Mouse (Mus musculus) inflammation-experienced regulatory T-cells, adult 6 months (primary cell): ENCODE data around the gene Cyb561d2. TPM values are rescaled to one million over a fixed set of nuclear protein-coding genes. Genes with fewer than 3 reads are reported as not detected.

Source experiments
- ATAC-seq: one replicate; pipeline ENCODE4 v1.8.0; 2017
- polyA plus RNA-seq, 3 experiments: library from polyadenylated mRNA; unstranded; fragments of 100-300 nt; shearing (Covaris generic); gene quantifications; one replicate each; pipeline ENCODE4 v1.2.1; 2017

The Cyb561d2 gene
- polyA plus RNA-seq, 3 experiments from 2014 or later, result 66.5 to 78.0 (median 67.2) TPM

- ATAC-seq, result no peak
Measured at GRCm38 (mm10) chr9:107520331-107520730, 21.7 kb downstream of the Cyb561d2 start.

GRCm38 (mm10) chr9:107514303-107514955 is 27.6 kb downstream of the Cyb561d2 start:
- no peak for ATAC-seq

GRCm38 (mm10) chr9:107512326-107512725 is 29.7 kb downstream of the Cyb561d2 start:
- ATAC-seq, result no peak

GRCm38 (mm10) chr9:107511436-107511835 is 30.6 kb downstream of the Cyb561d2 start:
- no peak for ATAC-seq

- ATAC-seq, result no peak
Measured at GRCm38 (mm10) chr9:107510384-107511100, 31.5 kb downstream of the Cyb561d2 start.

GRCm38 (mm10) chr9:107508266-107508665 is 33.7 kb downstream of the Cyb561d2 start:
- no peak for ATAC-seq

GRCm38 (mm10) chr9:107504662-107505537 is 37.1 kb downstream of the Cyb561d2 start:
- no peak for ATAC-seq

GRCm38 (mm10) chr9:107502131-107502846 is 39.7 kb downstream of the Cyb561d2 start:
- no peak for ATAC-seq

- no peak for ATAC-seq
Measured at GRCm38 (mm10) chr9:107500708-107501286, 41.2 kb downstream of the Cyb561d2 start.

- ATAC-seq, result no peak
Measured at GRCm38 (mm10) chr9:107496359-107496758, 45.6 kb downstream of the Cyb561d2 start.

- no peak for ATAC-seq
Measured at GRCm38 (mm10) chr9:107494238-107494637, 47.8 kb downstream of the Cyb561d2 start.

- ATAC-seq, result no peak
Measured at GRCm38 (mm10) chr9:107493511-107493910, 48.5 kb downstream of the Cyb561d2 start.

- ATAC-seq, result no peak
Measured at GRCm38 (mm10) chr9:107490625-107491024, 51.4 kb downstream of the Cyb561d2 start.

GRCm38 (mm10) chr9:107490146-107490545 is 51.8 kb downstream of the Cyb561d2 start:
- ATAC-seq, result no peak

Other genes with a start within 250 kb of the Cyb561d2 start
- gene Cish, start 246.2 kb downstream of the Cyb561d2 start, polyA plus RNA-seq, result 100 to 1,000 TPM in 2 of 3 experiments, 10 to 100 TPM in 1; 85.4 to 124 (median 100) TPM
- 10 to 100 TPM; 22.0 to 35.2 (median 29.8) TPM for gene Hemk1, start 203.8 kb downstream of the Cyb561d2 start, polyA plus RNA-seq
- gene 6430571L13Rik, start 201.6 kb downstream of the Cyb561d2 start, polyA plus RNA-seq, result 1 to 10 TPM in 2 of 3 experiments, under 1 TPM in 1; 0.99 to 3.2 (median 1.3) TPM
- gene Cacna2d2, start 142.6 kb downstream of the Cyb561d2 start, polyA plus RNA-seq, result under 1 TPM in 2 of 3 experiments, not detected in 1; 0.19 to 0.44 TPM
- 10 to 100 TPM; 17.5 to 28.0 (median 19.6) TPM for gene Tmem115, start 8.2 kb downstream of the Cyb561d2 start, polyA plus RNA-seq
- gene Nprl2, start within 50 bp of the Cyb561d2 start, polyA plus RNA-seq, result 10 to 100 TPM; 48.4 to 55.1 (median 54.4) TPM
- 1 to 10 TPM; 1.8 to 2.9 (median 2.1) TPM for gene Zmynd10, start 5.1 kb upstream of the Cyb561d2 start, polyA plus RNA-seq
- 10 to 100 TPM; 77.8 to 84.6 (median 82.3) TPM for gene Rassf1, start 9.4 kb upstream of the Cyb561d2 start, polyA plus RNA-seq
- 1 to 10 TPM; 5.3 to 8.5 (median 7.7) TPM for gene Tusc2, start 21.1 kb upstream of the Cyb561d2 start, polyA plus RNA-seq
- 10 to 100 TPM in 2 of 3 experiments, 1 to 10 TPM in 1; 8.2 to 13.9 (median 10.3) TPM for gene Hyal2, start 25.8 kb upstream of the Cyb561d2 start, polyA plus RNA-seq
- 1 to 10 TPM; 2.9 to 7.0 (median 5.8) TPM for gene Hyal1, start 34.7 kb upstream of the Cyb561d2 start, polyA plus RNA-seq
- 10 to 100 TPM; 13.8 to 23.8 (median 19.2) TPM for gene Naa80, start 36.7 kb upstream of the Cyb561d2 start, polyA plus RNA-seq
- 1 to 10 TPM in 1 of 3 experiments, under 1 TPM in 2; 0.59 to 1.7 (median 0.94) TPM for gene Hyal3, start 38.6 kb upstream of the Cyb561d2 start, polyA plus RNA-seq
- gene Ifrd2, start 45.4 kb upstream of the Cyb561d2 start, polyA plus RNA-seq, result 10 to 100 TPM; 13.7 to 32.0 (median 31.7) TPM
- gene Sema3b, start 67.0 kb upstream of the Cyb561d2 start, polyA plus RNA-seq, result not detected
- 100 to 1,000 TPM; 136 to 264 (median 154) TPM for gene Gnai2, start 93.2 kb upstream of the Cyb561d2 start, polyA plus RNA-seq
- not detected for gene Slc38a3, start 127.3 kb upstream of the Cyb561d2 start, polyA plus RNA-seq
- gene Gnat1, start 137.5 kb upstream of the Cyb561d2 start, polyA plus RNA-seq, result 1 to 10 TPM in 1 of 3 experiments, under 1 TPM in 1, not detected in 1; 0.58 to 1.1 TPM
- not detected for gene Sema3f, start 168.3 kb upstream of the Cyb561d2 start, polyA plus RNA-seq
- 100 to 1,000 TPM; 305 to 399 (median 332) TPM for gene Rbm5, start 228.8 kb upstream of the Cyb561d2 start, polyA plus RNA-seq